Mouse (Mus musculus) erythroid progenitor cell, adult 5-6 weeks (primary cell): ENCODE data around the gene Gpr152. TPM values are rescaled to one million over a fixed set of nuclear protein-coding genes. Genes with fewer than 3 reads are reported as not detected.

ENCODE experiments used
- ATAC-seq: replicated peaks from 2 replicates; pipeline ENCODE4 v1.8.0; 2016; ENCODE audit warnings: moderate number of reproducible peaks, mild to moderate bottlenecking, moderate TSS enrichment, inconsistent platforms; ENCODE audit not compliant: poor library complexity, low FRiP score, severe bottlenecking
- total RNA-seq, 2 experiments: library from RNA; stranded (forward) in 1 of 2; stranded (reverse) in 1 of 2; fragments of 150-400 nt in 1 of 2; fragments of 186-747, 209-891 nt in 1 of 2; gene quantifications; 2 replicates each; pipeline versions ENCODE4 v1.2.3 to v1.2.4; 2015 to 2017; ENCODE audit warnings: low replicate concordance in 2 of 2

The Gpr152 gene
- total RNA-seq (2015; ENCODE audit: low replicate concordance) (1.1 TPM in 1 of 2 replicates, not detected in the other), total RNA-seq (2017; ENCODE audit: low replicate concordance) (not detected in 2 replicates)

GRCm38 (mm10) chr19:4139446-4139845, at the start of gene Gpr152:
Gpr152 (plus strand) TSS chr19:4139787.
- ATAC-seq, result no peak

- ATAC-seq, result no peak
Measured at GRCm38 (mm10) chr19:4090446-4090845, 49.1 kb upstream of the Gpr152 start.

DNA sequence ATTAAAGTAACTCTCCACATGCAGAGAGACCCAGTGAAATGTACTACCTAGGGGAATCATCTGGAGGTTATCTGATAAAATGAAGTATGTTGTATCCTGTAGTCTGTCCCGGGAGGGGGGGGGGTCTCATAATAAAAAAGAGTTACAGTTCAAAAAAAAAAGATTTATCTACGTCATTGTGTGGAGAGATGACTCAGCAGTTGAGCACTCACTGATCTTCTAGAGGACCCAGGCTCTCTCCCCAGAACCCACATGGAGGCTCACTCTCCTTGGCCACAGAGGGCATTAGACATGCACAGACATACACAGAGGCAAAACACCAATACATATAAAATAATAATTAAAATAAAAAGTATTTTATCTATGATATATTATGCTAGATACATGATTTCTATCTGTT, 48.2 kb upstream of the Gpr152 start:
- no peak for ATAC-seq

- no peak for ATAC-seq
Measured at GRCm38 (mm10) chr19:4092750-4093149, 46.8 kb upstream of the Gpr152 start.

- ATAC-seq, result no peak
Measured at GRCm38 (mm10) chr19:4093772-4094171, 45.8 kb upstream of the Gpr152 start.

- ATAC-seq, result no peak
Measured at GRCm38 (mm10) chr19:4094348-4094747, 45.2 kb upstream of the Gpr152 start.

DNA sequence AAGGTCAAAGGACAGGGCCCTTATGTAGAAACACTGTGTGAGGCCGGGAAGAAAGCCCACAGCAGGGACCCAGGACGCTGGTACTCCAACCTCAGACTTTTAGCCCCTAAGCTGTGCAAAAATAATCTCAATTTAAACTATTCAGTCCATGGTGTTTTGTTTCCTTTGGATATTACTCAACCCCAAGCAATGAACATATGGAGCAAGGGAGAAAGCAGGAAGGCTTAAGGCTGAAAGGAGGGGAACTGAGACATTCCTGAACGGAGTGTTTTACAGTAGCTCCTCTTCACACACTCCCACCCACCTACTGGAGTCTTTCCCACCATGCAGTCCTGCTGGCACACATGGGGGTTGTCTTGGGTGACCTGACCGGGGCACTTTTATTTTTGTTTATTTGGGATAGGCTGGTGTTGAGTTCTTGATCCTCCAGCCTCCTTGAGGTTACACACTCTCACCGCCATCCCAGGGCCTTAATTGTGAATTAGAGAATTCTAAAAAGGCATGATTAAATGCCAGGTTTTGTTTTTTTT, 44.7 kb upstream of the Gpr152 start:
- ATAC-seq, result no peak

DNA sequence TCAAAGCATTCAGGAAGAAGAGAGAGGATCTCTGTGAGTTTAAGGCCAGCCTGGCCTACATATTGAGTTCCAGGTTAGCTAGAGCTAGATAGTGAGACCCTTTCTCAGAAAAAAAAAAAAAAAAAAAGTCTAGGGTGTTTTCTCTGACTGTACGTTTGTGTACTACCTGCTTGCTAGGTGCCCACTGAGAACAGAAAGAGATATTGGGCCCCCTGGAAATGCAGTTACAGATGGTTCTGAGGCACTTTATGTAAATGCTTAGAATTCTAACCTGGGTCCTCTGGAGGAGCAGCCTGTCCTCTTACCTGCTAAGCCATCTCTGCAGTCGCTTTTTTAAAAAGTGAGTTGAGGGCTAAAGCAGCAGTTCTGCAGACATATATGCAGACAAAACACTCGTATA, 43.8 kb upstream of the Gpr152 start:
- no peak for ATAC-seq

- ATAC-seq, result peak; percentile 78
Measured at GRCm38 (mm10) chr19:4096642-4097440, 42.7 kb upstream of the Gpr152 start, which contains the start of gene Cdk2ap2. Cdk2ap2 (plus strand) TSS chr19:4097182.

- peak; percentile 63 for ATAC-seq
Measured at GRCm38 (mm10) chr19:4097441-4097825, 42.2 kb upstream of the Gpr152 start.

- ATAC-seq, result no peak
Measured at GRCm38 (mm10) chr19:4098426-4098825, 41.2 kb upstream of the Gpr152 start.

DNA sequence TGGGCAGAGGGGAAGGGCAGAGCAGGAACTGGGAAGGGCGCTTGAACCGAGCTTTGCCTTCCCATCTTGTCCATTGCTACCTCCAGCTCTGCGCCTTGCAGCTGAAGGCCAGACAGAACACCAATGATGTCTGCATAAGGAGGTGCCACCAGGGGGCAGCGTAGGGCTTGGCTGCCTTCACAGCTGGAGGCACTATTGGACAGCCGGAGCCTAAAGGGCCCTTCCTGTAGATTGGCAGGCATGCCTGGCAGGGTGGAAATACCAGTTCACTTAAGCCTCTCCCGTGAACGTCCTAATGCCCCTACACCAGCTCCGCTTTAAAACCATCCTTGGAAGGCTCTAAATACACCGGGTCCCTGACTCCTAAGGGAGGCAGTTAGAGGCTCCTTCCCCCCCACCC, 40.5 kb upstream of the Gpr152 start:
- peak; percentile 61 for ATAC-seq

DNA sequence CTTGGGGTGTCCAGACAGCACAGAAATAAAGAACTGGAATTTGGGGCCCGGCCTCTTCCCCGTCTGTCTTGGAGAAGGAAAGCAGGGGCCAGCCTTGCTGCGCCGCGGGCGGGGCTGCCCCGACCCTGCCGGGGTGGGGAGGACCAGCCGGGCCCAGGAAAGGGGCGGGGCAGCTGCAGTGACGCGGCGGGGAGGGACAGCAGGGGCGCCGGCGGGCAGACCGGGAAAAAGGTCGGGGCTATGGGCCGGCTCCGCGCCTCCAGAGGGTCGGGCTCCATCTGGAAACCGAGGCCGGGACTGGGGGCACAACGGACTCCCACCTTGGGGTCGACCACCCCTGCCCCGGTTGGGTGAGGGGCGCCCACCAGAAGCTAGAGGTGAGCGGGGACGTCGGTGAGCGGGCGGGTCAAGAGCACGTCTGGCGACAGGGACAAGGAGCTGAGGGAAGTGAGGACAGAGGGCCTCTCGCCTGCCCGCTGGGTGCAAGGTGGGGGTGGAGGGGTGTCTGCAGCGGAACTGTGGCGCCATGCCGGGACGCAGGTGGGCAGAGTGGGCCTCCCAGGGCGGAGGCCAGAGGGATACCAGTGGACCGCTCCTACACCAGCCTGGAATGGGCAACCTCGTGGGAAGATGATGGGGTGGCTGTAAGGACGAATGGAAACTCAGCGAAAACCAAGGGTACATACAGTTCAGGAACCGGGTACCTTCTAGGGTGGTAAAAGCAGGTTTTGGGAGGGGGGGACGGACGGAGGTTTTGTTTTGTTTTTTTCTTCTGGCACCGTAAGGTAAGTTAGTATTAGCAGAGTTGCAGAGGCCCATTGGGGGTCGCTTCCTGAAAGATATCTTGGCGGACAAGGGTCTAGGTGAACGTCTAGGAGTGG, 39.5 kb upstream of the Gpr152 start, which contains the start of gene Pitpnm1:
Gene Pitpnm1, plus strand, starts transcription at position 162 of the 881 bp plus-strand sequence.
- peak; percentile 27 for ATAC-seq

DNA sequence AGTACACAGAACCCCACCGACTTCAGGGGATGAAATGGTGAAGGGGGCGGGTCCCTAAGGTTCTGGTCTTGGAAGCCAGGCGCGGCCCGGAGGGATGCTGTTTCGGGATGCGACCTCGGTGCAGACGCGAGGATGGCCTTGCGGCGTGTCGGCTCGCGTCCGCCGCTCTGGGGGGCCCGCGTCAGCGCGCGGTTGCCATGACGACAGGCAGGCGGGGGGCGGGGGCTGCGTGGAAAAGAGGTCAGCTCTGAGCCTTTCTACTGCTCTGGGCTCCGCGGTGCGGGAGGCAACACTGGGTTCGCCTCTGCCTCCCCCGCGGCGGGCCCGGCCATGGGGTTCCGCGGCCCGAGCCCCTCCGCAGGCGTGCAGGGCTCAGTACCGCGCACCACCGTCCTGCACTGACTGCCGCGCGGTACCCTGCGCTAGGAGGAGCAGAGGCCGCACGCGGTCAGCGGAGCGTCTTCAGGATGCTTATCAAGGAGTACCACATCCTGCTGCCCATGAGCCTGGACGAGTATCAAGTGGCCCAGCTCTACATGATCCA, 38.8 kb upstream of the Gpr152 start:
- ATAC-seq, result no peak

- no peak for ATAC-seq
Measured at GRCm38 (mm10) chr19:4101466-4101865, 38.1 kb upstream of the Gpr152 start.

DNA sequence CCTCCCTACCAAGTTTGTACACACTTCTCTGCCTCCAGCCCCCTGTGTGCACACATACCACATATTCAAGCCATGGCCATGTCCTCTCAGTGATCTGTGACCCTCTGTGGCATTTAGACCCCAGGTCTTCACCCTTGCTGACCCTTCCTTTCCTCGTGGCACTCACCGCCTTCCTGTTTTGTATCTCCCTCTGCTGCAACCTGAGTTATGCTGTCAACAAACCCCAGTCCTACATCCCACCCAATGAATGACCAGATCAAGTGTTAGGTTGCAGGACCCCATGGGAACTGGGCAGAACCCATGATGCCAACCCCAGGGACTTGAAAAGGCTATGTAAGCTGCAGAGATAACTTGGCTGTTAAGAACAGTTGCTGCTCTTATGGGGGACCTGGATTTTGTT, 37.5 kb upstream of the Gpr152 start:
- no peak for ATAC-seq

- no peak for ATAC-seq
Measured at GRCm38 (mm10) chr19:4102626-4103025, 37.0 kb upstream of the Gpr152 start.

GRCm38 (mm10) chr19:4103294-4103693, 36.3 kb upstream of the Gpr152 start:
- no peak for ATAC-seq

DNA sequence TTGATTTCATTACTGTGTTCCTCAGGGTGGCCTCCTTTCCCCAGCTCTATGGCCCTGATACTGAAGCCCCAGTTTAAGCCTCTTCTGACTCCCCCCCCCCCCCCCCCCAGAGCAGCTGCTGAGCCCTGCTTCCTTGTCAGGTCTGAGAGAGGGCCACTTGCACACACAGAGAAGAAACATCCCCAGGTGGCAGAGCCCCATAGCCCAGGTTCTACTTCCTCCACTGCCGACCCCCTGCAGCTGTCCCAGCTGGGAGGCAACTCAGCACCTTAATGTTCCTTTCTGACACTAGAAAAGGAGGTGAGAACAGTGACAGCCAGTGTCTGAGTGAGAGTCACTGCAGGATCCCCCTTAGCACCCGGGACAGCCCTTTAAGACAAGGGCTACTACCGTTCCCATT, 35.8 kb upstream of the Gpr152 start:
- ATAC-seq, result no peak

DNA sequence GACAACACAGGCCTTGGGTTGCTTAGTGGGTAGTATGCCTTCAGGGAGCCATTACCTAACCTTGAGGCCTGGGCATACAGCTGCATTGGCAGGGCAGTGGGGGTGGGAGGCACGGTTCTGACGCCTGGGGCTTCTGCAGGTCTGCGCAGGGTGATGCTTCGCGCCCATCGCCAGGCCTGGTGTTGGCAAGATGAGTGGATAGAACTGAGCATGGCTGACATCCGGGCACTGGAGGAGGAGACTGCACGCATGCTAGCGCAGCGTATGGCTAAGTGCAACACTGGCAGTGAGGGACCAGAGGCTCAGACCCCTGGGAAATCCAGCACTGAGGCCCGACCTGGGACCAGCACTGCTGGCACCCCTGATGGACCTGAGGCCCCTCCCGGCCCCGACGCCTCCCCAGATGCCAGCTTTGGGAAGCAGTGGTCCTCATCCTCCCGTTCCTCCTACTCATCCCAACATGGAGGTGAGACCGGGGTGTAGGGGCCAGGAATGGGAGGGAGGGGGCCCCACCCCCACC, 34.9 kb upstream of the Gpr152 start:
- no peak for ATAC-seq
